Mouse (Mus musculus): ENCODE results near the gene Ptprc.

- TF ChIP-seq GATA1 (IDR thresholded peaks at IDR 0.05; ENCODE audit: low read length) (no peak), TAL1 (IDR thresholded peaks at IDR 0.05; ENCODE audit: low read length) (no peak)
Observed at GRCm38 (mm10) chr1:138174143-138174542, 1.4 kb downstream of the Ptprc start.

All from erythroblast, embryonic 14.5 days (primary cell).